Comparison of ENCODE assay signal across 11 mouse cellular contexts in genomic region chr16:35587046-35587779, GRCm38 (mm10). TPM values are rescaled to one million over a fixed set of nuclear protein-coding genes. Genes with fewer than 3 reads are reported as not detected.
DNase-seq lines count a peak whose midpoint lies in the region; ATAC-seq lines count a peak whose summit lies in the region.
"Had no signal": no experiment of that assay in that cellular context is flagged by ENCODE, and none has a peak within 500 bp of the region (broad histone marks: within the 10 kb centered on the region; RNA-seq: fewer than 3 reads in every experiment).

No protein-coding gene starts in this region.

- 62% methylated on average over 8 of the region's 8 CpGs for WGBS in lung, embryonic 16.5 days
- 72% methylated on average over 8 of the region's 8 CpGs for WGBS in limb, embryonic 11.5 days
- WGBS in stomach, embryonic 16.5 days: 72% methylated on average over 8 of the region's 8 CpGs

- peak overlapping the region; percentile 11 for H3K9ac ChIP-seq in lung, embryonic 16.5 days (ENCODE audit: low read length)
- peak overlapping the region; percentile 41 for H3K9ac ChIP-seq in limb, embryonic 11.5 days (ENCODE audit: low read length)
- H3K9ac ChIP-seq in stomach, embryonic 16.5 days (ENCODE audit: low read length): 0 out of 2 replicates have a peak overlapping the region, but pooled peaks have one; percentile 23
- H3K9ac ChIP-seq: liver, embryonic 12.5 days had no signal

- no peaks in the 10 kb centered on the region for H3K27me3 ChIP-seq in lung, embryonic 16.5 days (ENCODE audit: control insufficient read depth, insufficient read depth, low read depth, low read length)
- no peaks in the 10 kb centered on the region for H3K27me3 ChIP-seq in limb, embryonic 11.5 days (ENCODE audit: control insufficient read depth, insufficient read depth, low read length)
- H3K27me3 ChIP-seq in stomach, embryonic 16.5 days (ENCODE audit: control insufficient read depth, insufficient read depth, low read length): 0 out of 2 replicates have a peak, but pooled peaks cover 4% of the 10 kb centered on the region

- H3K27ac ChIP-seq in lung, embryonic 16.5 days (ENCODE audit: low read length): no peak overlapping the region
- H3K27ac ChIP-seq in limb, embryonic 11.5 days (replicated peaks; ENCODE audit: low read depth, low read length): no peak overlapping the region
- H3K27ac ChIP-seq in stomach, embryonic 16.5 days (ENCODE audit: low read length): no peak overlapping the region
- H3K27ac ChIP-seq: liver, embryonic 12.5 days had no signal

- H3K4me1 ChIP-seq in lung, embryonic 16.5 days (replicated peaks; ENCODE audit: control insufficient read depth, insufficient read depth, low read length): peaks cover 22% of the 10 kb centered on the region
- H3K4me1 ChIP-seq in limb, embryonic 11.5 days (ENCODE audit: control insufficient read depth, insufficient read depth, low read length): peaks cover 23% of the 10 kb centered on the region
- H3K4me1 ChIP-seq in stomach, embryonic 16.5 days (ENCODE audit: control insufficient read depth, insufficient read depth, low read length): peaks cover 15% of the 10 kb centered on the region
- H3K4me1 ChIP-seq: liver, embryonic 12.5 days had no signal

- no peak overlapping the region for H3K4me3 ChIP-seq in lung, embryonic 16.5 days (ENCODE audit: low read length)
- no peak overlapping the region for H3K4me3 ChIP-seq in limb, embryonic 11.5 days (ENCODE audit: low read depth, low read length)
- no peak overlapping the region for H3K4me3 ChIP-seq in stomach, embryonic 16.5 days (replicated peaks; ENCODE audit: low read length)
- H3K4me3 ChIP-seq: myocyte had no signal

- ATAC-seq in lung, embryonic 16.5 days (ENCODE audit: low read depth): no peak
- no peak for ATAC-seq in limb, embryonic 11.5 days (ENCODE audit: insufficient number of reproducible peaks, low FRiP score, low TSS enrichment, low read depth)
- no peak for ATAC-seq in stomach, embryonic 16.5 days (ENCODE audit: insufficient read depth, low FRiP score)
- ATAC-seq in granulocyte monocyte progenitor cell, adult 5-6 weeks (replicated peaks; ENCODE audit: poor library complexity, severe bottlenecking): no peak
- ATAC-seq: liver, embryonic 12.5 days had no signal

- peak; percentile 26 for DNase-seq in embryo, embryonic 11 days
- no peak for DNase-seq in embryo, embryonic 10.5 days (ENCODE audit: low spot score)
- DNase-seq in lung, adult 18-20 months: no peak
- no peak for DNase-seq in limb, embryonic 11.5 days (ENCODE audit: low spot score)
- DNase-seq in gastrocnemius, postnatal 10 days: no peak
- DNase-seq: kidney, postnatal 10 days had no signal

- no peaks in the 10 kb centered on the region for H3K36me3 ChIP-seq in lung, embryonic 16.5 days (ENCODE audit: control insufficient read depth, insufficient read depth, low read length)
- no peaks in the 10 kb centered on the region for H3K36me3 ChIP-seq in limb, embryonic 11.5 days (ENCODE audit: control insufficient read depth, insufficient read depth, low read length)
- no peaks in the 10 kb centered on the region for H3K36me3 ChIP-seq in stomach, embryonic 16.5 days (ENCODE audit: control insufficient read depth, insufficient read depth, low read length)
- H3K36me3 ChIP-seq: liver, embryonic 12.5 days had no signal

- H3K4me2 ChIP-seq in lung, embryonic 16.5 days (ENCODE audit: low read depth, low read length): no peak overlapping the region; the same call in 1 of the 2 replicates
- peak overlapping the region; percentile 45; the same call in 1 of the 2 replicates for H3K4me2 ChIP-seq in limb, embryonic 11.5 days (ENCODE audit: low read depth, severe bottlenecking)
- 0 out of 2 replicates have a peak overlapping the region, but pooled peaks have one; percentile 48 for H3K4me2 ChIP-seq in stomach, embryonic 16.5 days (ENCODE audit: low read depth, low read length)

- H3K9me3 ChIP-seq in lung, embryonic 16.5 days (ENCODE audit: control insufficient read depth, low read length): no peaks in the 10 kb centered on the region
- H3K9me3 ChIP-seq in limb, embryonic 11.5 days (ENCODE audit: control insufficient read depth, low read length): no peaks in the 10 kb centered on the region
- no peaks in the 10 kb centered on the region for H3K9me3 ChIP-seq in stomach, embryonic 16.5 days (replicated peaks; ENCODE audit: control insufficient read depth, low read length)
- H3K9me3 ChIP-seq: liver, embryonic 12.5 days had no signal

RNA-seq across cellular contexts. Expression of gene Sema5b, which starts 46.3 kb away (rescaled TPM):
- polyA plus RNA-seq in lung, embryonic 16.5 days (2015; fragmentation: Nextera tagmentation; extraction: Ambion mirVana): 2.4 and 3.1 TPM in 2 replicates
- 2.2 and 2.6 TPM in 2 replicates for polyA plus RNA-seq in limb, embryonic 11.5 days (2014; fragmentation: Nextera tagmentation; extraction: Ambion mirVana)
- polyA plus RNA-seq in stomach, embryonic 16.5 days (2015; fragmentation: Nextera tagmentation; extraction: Ambion mirVana): 3.8 and 5.3 TPM in 2 replicates
- not detected in 2 replicates for total RNA-seq in granulocyte monocyte progenitor cell, adult 5-6 weeks (2014; fragmentation: Nextera tagmentation)
- not detected in 2 replicates for total RNA-seq in granulocyte monocyte progenitor cell, adult 5-6 weeks (2017)
- total RNA-seq in gastrocnemius, postnatal 10 days (2021): 1 to 10 TPM; 1.9 to 4.1 TPM
- polyA plus RNA-seq: myocyte had no signal
